Mouse (Mus musculus): Measurements from ENCODE around the gene Eef1akmt3.

DNA sequence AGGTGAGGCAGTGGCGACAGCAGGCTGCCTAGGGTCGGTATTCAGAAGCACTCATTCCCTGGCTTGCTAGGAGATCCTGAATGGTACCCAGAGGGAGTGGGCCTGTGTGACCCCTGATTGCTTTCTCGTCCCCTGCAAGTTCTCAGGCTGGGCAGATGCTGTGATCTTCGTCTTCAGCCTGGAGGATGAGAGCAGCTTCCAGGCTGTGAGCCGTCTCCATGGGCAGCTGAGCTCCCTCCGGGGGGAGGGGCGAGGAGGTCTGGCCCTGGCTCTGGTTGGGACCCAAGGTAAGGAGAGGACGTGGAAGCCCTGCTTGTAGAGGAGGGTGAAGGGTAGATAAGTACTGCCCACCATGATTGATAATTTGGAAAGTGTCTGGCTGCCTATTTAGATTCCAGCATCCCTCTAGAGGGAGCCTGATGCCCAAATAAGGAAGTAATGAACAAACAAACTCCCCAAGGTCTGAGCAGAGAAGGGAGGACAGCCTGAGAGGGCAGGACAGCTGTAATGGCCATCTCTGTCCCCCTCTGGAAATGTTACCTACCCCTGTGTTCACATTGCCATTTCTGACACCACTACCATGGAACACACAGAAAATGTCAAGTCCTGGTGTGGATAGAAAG, 42.1 kb upstream of the Eef1akmt3 start:
- no peak for TF ChIP-seq CTCF (IDR thresholded peaks at IDR 0.05; ENCODE audit: low read depth, low read length)
- TF ChIP-seq POLR2A (IDR thresholded peaks at IDR 0.05; ENCODE audit: extremely low read depth, insufficient read depth, low read length), result no peak
